ENCODE assay signal across 26 mouse cellular contexts in the genomic region with DNA sequence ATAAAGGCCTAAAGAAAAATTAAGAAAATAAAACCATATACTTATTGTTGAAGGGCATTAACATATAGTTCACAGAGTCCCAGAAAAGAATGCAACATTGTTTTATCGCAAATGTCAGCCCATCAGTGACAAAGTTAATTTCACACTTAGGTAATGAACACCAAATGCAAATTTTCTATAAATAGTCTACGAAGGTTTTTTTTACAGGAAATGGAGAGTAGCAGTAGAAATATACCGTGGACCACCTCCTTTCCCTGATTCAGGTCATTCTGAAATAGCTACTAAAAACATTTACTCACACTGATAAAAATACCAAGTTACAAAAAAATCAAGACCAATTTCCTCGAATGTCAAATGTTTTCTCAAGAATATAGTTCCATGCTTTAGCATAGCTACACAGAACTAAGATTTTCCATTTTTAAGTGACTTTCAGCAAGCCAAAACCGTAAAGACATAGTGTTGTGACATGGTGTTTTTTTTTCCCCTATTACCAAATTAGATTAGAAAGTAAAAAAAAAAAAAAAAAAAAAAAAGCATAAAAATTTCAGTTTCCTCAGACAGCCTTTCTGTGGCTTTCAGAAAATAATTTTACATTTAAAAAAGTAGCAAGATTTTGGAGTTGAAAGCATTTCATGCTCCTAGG.
"Had no signal": no experiment of that assay in that cellular context is flagged by ENCODE, and none has a peak within 500 bp of the region (broad histone marks: within the 10 kb centered on the region; RNA-seq: fewer than 3 reads in every experiment).

No protein-coding gene starts in this region.

- H3K36me3 ChIP-seq: heart, embryonic 13.5 days; heart, embryonic 15.5 days; intestine, embryonic 15.5 days; limb, embryonic 10.5 days; limb, embryonic 12.5 days; liver, embryonic 13.5 days; liver, embryonic 15.5 days had no signal

- H3K4me3 ChIP-seq: heart, adult 2 months; heart, embryonic 13.5 days; heart, embryonic 15.5 days; intestine, embryonic 15.5 days; limb, embryonic 10.5 days; limb, embryonic 12.5 days; liver, embryonic 13.5 days; liver, embryonic 15.5 days had no signal

- DNase-seq: gastrocnemius, postnatal 14 days; gastrocnemius, postnatal 36 days; heart, adult 11 months; heart, adult 2 months; heart, postnatal 14 days; heart, postnatal 36 days; kidney, adult 18-20 months; kidney, adult 8-10 months; kidney, postnatal 10 days; kidney, postnatal 25 days; kidney, postnatal 4 days; liver; liver, embryonic 13.5 days; liver, postnatal 0 days had no signal

- H3K9me3 ChIP-seq: heart, embryonic 13.5 days; heart, embryonic 15.5 days; intestine, embryonic 15.5 days; limb, embryonic 10.5 days; limb, embryonic 12.5 days; liver, embryonic 13.5 days; liver, embryonic 15.5 days had no signal

- H3K27me3 ChIP-seq: heart, embryonic 13.5 days; heart, embryonic 15.5 days; intestine, embryonic 15.5 days; limb, embryonic 12.5 days; liver, embryonic 13.5 days; liver, embryonic 15.5 days had no signal

- H3K27ac ChIP-seq: heart, adult 2 months; heart, embryonic 13.5 days; heart, embryonic 15.5 days; hindbrain, embryonic 14.5 days; intestine, embryonic 15.5 days; limb, embryonic 10.5 days; limb, embryonic 12.5 days; liver, embryonic 13.5 days; liver, embryonic 15.5 days had no signal

- H3K9ac ChIP-seq: heart, embryonic 13.5 days; heart, embryonic 15.5 days; hindbrain, embryonic 14.5 days; intestine, embryonic 15.5 days; limb, embryonic 12.5 days; liver, embryonic 13.5 days; liver, embryonic 15.5 days; liver, postnatal 0 days had no signal

- H3K4me1 ChIP-seq: heart, embryonic 13.5 days; heart, embryonic 15.5 days; intestine, embryonic 15.5 days; liver, embryonic 13.5 days; liver, embryonic 15.5 days had no signal

- H3K4me2 ChIP-seq: heart, embryonic 11.5 days; heart, embryonic 13.5 days; heart, embryonic 15.5 days; hindbrain, embryonic 14.5 days; intestine, embryonic 15.5 days; limb, embryonic 12.5 days; liver, embryonic 11.5 days; liver, embryonic 13.5 days; liver, embryonic 15.5 days had no signal

- ATAC-seq: hindbrain, embryonic 16.5 days; inflammation-experienced regulatory T-cells, adult 6 months; intestine, embryonic 15.5 days; intestine, postnatal 0 days; liver, postnatal 0 days had no signal
